ENCODE assay signal across 9 mouse cellular contexts in the genomic region with DNA sequence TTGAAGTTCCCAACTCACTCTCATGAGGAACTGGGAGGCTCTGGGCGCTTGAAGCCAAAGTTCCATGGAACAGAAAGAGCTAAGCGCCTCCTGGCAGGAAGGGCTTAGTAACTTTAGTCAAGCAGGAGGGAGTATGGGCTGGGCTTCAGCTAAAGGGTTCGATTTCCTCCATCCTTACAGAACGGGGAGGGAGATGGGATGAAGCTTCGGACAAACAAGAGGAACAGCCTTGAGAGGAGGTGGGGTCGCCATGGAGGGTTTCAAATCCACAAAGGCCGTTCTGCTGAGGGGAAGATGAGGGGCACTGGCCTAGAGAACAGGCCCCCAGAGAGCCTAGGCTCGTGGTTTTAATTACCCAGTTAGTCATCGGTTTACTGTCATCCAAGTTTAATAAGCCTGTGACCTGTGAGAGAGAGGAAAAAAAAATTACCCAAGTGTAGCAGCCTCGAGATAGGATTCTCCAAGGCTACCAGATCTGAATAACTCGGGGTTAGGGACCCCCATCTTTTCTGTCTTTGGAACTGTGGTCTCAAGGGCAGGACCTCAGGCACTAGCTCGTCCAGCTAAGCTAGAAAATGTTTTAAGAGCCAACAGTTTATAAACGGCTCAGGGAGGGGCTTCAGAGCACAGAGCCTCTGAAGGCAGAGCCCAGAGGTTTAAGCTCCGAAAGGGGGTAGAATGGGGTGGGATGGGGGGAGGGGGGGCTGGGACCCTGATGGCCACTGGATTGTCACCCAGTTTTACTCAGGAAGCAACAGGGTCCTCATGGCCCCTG.
DNase-seq lines count a peak whose midpoint lies in the region; ATAC-seq and TF ChIP-seq lines count a peak whose summit lies in the region.
"Had no signal": no experiment of that assay in that cellular context is flagged by ENCODE, and none has a peak within 500 bp of the region (broad histone marks: within the 10 kb centered on the region; RNA-seq: fewer than 3 reads in every experiment).

No protein-coding gene starts in this region.

- peak; percentile 36 for DNase-seq in lung, postnatal 0 days (ENCODE audit: low spot score)
- DNase-seq in lung, postnatal 4 days = no peak
- peak; percentile 48 for DNase-seq in embryo, embryonic 11 days
- DNase-seq in cerebellum, adult 9-11 months = no peak
- DNase-seq in adrenal gland, postnatal 14 days = no peak
- no peak for DNase-seq in lung, postnatal 36 days

- TF ChIP-seq POLR2A in myocyte (IDR thresholded peaks at IDR 0.05; ENCODE audit: insufficient read length, low read depth) = no peak

- H3K9ac ChIP-seq in lung, postnatal 0 days (replicated peaks; ENCODE audit: low read depth) = 0 out of 2 replicates have a peak overlapping the region, but pooled peaks have one; percentile 12
- peak overlapping the region; percentile 47; the same call in 1 of the 2 replicates for H3K9ac ChIP-seq in heart, embryonic 13.5 days
- H3K9ac ChIP-seq: midbrain, embryonic 12.5 days had no signal

- no peaks in the 10 kb centered on the region for H3K9me3 ChIP-seq in lung, postnatal 0 days (ENCODE audit: low read length)
- H3K9me3 ChIP-seq in heart, embryonic 13.5 days = no peaks in the 10 kb centered on the region; the same call in 1 of the 2 replicates
- H3K9me3 ChIP-seq: midbrain, embryonic 12.5 days had no signal

- no peak overlapping the region for H3K4me2 ChIP-seq in lung, postnatal 0 days (replicated peaks; ENCODE audit: low read depth, low read length)
- H3K4me2 ChIP-seq in heart, embryonic 13.5 days = no peak overlapping the region
- peak overlapping the region; percentile 60 for H3K4me2 ChIP-seq in myocyte (ENCODE audit: low read depth)
- H3K4me2 ChIP-seq: midbrain, embryonic 12.5 days had no signal

- H3ac ChIP-seq in myocyte (ENCODE audit: control insufficient read depth, insufficient read length) = no peak overlapping the region

- peaks cover 16% of the 10 kb centered on the region for H3K4me1 ChIP-seq in lung, postnatal 0 days (ENCODE audit: insufficient read depth, low read depth, low read length)
- peaks cover 46% of the 10 kb centered on the region for H3K4me1 ChIP-seq in heart, embryonic 13.5 days

- H3K27me3 ChIP-seq in lung, postnatal 0 days (replicated peaks; ENCODE audit: insufficient read depth, low read length) = no peaks in the 10 kb centered on the region
- no peaks in the 10 kb centered on the region for H3K27me3 ChIP-seq in heart, embryonic 13.5 days (replicated peaks)
- no peaks in the 10 kb centered on the region for H3K27me3 ChIP-seq in myocyte (ENCODE audit: control insufficient read depth, insufficient read depth, insufficient read length)

- WGBS in lung, postnatal 0 days = 43% methylated on average over 14 of the region's 14 CpGs
- 53% methylated on average over 14 of the region's 14 CpGs for WGBS in heart, embryonic 13.5 days

- no peak overlapping the region for H3K4me3 ChIP-seq in lung, postnatal 0 days (ENCODE audit: low read depth, low read length)
- H3K4me3 ChIP-seq in heart, embryonic 13.5 days = no peak overlapping the region
- H3K4me3 ChIP-seq in myocyte = no peak overlapping the region
- H3K4me3 ChIP-seq: midbrain, embryonic 12.5 days had no signal

- no peak for TF ChIP-seq EP300 in lung, postnatal 0 days (IDR thresholded peaks at IDR 0.05)

- TF ChIP-seq CTCF in lung, postnatal 0 days (IDR thresholded peaks at IDR 0.05) = no peak

- no peaks in the 10 kb centered on the region for H3K36me3 ChIP-seq in lung, postnatal 0 days (ENCODE audit: insufficient read depth, low read length)
- no peaks in the 10 kb centered on the region for H3K36me3 ChIP-seq in heart, embryonic 13.5 days
- no peaks in the 10 kb centered on the region for H3K36me3 ChIP-seq in myocyte (ENCODE audit: control insufficient read depth, insufficient read depth)
- H3K36me3 ChIP-seq: midbrain, embryonic 12.5 days had no signal

- ATAC-seq in lung, postnatal 0 days = no peak
- no peak for ATAC-seq in heart, embryonic 13.5 days (ENCODE audit: extremely low read depth, insufficient number of reproducible peaks, low FRiP score, low TSS enrichment)

- H3K79me2 ChIP-seq in myocyte (ENCODE audit: control insufficient read depth, insufficient read depth) = no peaks in the 10 kb centered on the region

- H3K27ac ChIP-seq in lung, postnatal 0 days (ENCODE audit: low read length) = peak overlapping the region; percentile 81
- 0 out of 2 replicates have a peak overlapping the region, but pooled peaks have one; percentile 20 for H3K27ac ChIP-seq in heart, embryonic 13.5 days (replicated peaks)
- H3K27ac ChIP-seq: midbrain, embryonic 12.5 days had no signal

TF ChIP-seq in myocyte, 11 proteins besides CTCF, POLR2A, EP300 and RAD21:
- TF ChIP-seq CEBPB (IDR thresholded peaks at IDR 0.05; ENCODE audit: insufficient read depth, poor library complexity, severe bottlenecking) = no peak
- no peak for TF ChIP-seq MAX (IDR thresholded peaks at IDR 0.05; ENCODE audit: low read depth)
- TF ChIP-seq SRF (IDR thresholded peaks at IDR 0.05; ENCODE audit: control insufficient read depth, insufficient read length, low read depth) = no peak
- no peak for TF ChIP-seq MYOG (IDR thresholded peaks at IDR 0.05; ENCODE audit: control insufficient read depth in 1 of 3, insufficient read depth in 1 of 3, insufficient read length in 2 of 3, low read depth in 2 of 3)
- TF ChIP-seq USF1 (IDR thresholded peaks at IDR 0.05; ENCODE audit: low read depth) = no peak
- TF ChIP-seq REST (IDR thresholded peaks at IDR 0.05; ENCODE audit: insufficient read depth, insufficient read length) = no peak
- TF ChIP-seq TCF3 (IDR thresholded peaks at IDR 0.05; ENCODE audit: insufficient read length, low read depth) = no peak
- TF ChIP-seq TCF12 (IDR thresholded peaks at IDR 0.05; ENCODE audit: insufficient read depth, poor library complexity, severe bottlenecking) = no peak
- no peak for TF ChIP-seq MYOD1 (IDR thresholded peaks at IDR 0.05; ENCODE audit: control insufficient read depth in 1 of 3, insufficient read length in 2 of 3, low read depth in 2 of 3)
- TF ChIP-seq POLR2AphosphoS2 (IDR thresholded peaks at IDR 0.05; ENCODE audit: insufficient read length, low read depth) = no peak

Comparison
In these comparisons a context has a peak if more than half of its experiments do, and no peak if none do; other contexts are left out.
1. DNase-seq: peak in lung, postnatal 0 days (single experiment) and embryo, embryonic 11 days (single experiment); none in lung, postnatal 4 days (0 of 2), cerebellum, adult 9-11 months (single experiment), adrenal gland, postnatal 14 days (single experiment) and lung, postnatal 36 days (single experiment).